Mouse (Mus musculus) gastrocnemius, postnatal 25 days (tissue): ENCODE measurements around the gene Rack1. TPM values are rescaled to one million over a fixed set of nuclear protein-coding genes. Genes with fewer than 3 reads are reported as not detected.
"Not testable (repeated sequence)": the region's sequence is repeated elsewhere in the genome, so short reads cannot be mapped to it uniquely, and the experiment has no call there.

ENCODE experiments used
- DNase-seq: peaks from one replicate; pipeline ENCODE4 v3.0.0; 2022
- total RNA-seq, 2 experiments: library from RNA; stranded (reverse); gene quantifications; 1 replicate in 1 of 2; 2 replicates in 1 of 2; pipeline ENCODE4 v1.2.3; 2021

The Rack1 gene
- total RNA-seq, 2 experiments from 2014 or later = 321 to 324 TPM

- DNase-seq = no peak
Observed at GRCm38 (mm10) chr11:48819614-48820307, 19.6 kb downstream of the Rack1 start.

DNA sequence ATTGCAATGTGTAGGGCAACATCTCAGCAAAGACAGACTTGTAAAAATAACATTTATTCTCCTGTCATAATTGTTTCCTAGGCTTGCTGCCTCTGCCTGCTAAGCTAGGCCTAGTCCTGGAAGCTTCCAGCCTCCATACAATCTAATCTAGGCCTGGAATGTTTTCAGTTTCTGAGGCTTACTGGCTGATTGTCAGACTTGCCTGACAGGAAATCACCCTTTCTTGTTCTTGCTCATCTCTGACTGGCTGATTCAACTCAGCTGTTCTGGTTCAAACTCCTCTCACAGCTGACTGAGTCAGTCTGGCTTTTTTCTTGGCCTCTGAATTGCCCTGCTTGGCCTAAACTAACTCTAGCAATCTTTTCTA, 20.2 kb downstream of the Rack1 start:
- no peak for DNase-seq

DNA sequence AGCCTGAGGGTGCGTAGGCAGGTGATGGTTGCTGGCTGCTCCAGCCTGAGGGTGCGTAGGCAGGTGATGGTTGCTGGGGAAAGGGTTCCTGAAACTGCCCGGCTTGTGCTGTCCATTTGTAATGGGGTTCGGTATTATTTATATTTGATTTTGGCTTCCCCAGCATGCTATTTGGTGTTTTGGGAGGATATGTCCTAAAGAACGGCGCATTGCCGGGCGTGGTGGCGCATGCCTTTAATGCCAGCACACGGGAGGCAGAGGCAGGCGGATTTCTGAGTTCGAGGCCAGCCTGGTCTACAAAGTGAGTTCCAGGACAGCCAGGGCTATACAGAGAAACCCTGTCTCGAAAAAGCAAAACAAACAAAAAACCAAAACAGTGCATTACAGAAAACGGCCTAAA, 21.2 kb downstream of the Rack1 start:
- not testable (repeated sequence) for DNase-seq

DNA sequence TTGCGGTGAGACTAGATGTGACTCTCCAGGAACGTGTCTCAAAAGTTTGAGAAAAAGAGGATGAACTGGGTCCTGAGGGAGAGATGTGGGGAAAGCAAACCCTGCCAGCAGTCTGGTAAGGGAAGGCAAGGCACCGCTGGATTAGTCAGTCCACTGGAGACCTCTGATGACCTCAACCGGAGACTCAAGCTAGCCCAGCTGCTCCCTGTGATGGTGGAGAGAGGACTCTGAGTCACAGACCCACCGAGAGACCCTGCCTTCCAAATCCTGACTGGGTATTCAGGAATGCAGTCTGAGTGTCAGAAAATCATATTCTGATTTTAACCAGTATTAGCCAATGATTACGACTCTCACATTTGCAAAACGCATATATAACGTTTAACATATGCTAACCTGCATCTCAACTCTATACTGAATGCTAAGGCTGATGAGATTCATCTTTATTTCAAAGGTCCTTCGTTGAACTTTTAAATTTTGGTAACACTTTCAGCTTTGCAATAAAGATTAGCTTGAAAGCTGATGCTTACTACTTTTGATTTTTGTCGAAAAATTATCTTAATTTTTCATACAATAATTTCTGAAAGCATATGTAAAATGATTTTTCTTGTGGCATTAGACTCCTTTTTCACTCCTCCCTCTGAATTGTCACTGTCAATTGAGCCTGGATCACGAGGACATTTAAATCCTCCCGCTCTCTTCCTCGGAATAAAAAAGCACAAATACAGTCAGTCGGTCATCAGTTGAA, 22.8 kb downstream of the Rack1 start:
- DNase-seq = no peak

DNA sequence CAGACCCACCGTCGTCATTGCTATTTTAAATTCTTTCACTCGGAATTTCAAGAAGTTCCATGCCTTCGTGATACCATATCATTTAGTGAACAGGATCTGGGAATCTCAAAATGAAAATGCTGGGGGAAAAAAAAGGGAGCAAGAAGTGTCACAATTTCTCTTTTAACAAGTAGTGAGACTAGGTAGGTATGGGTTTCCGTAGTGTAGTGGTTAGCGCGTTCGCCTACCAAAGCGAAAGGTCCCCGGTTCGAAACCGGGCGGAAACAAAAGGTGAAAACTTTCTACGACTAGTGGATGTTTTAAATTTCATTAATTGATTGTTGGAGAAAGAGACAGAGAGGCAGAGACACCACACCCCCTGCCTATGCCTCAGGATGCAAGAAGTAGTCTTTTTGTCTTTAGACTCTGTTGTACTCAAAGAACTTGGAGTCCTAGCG, 23.4 kb downstream of the Rack1 start:
- no peak for DNase-seq

GRCm38 (mm10) chr11:48824311-48824830, 24.2 kb downstream of the Rack1 start:
- DNase-seq = no peak

DNA sequence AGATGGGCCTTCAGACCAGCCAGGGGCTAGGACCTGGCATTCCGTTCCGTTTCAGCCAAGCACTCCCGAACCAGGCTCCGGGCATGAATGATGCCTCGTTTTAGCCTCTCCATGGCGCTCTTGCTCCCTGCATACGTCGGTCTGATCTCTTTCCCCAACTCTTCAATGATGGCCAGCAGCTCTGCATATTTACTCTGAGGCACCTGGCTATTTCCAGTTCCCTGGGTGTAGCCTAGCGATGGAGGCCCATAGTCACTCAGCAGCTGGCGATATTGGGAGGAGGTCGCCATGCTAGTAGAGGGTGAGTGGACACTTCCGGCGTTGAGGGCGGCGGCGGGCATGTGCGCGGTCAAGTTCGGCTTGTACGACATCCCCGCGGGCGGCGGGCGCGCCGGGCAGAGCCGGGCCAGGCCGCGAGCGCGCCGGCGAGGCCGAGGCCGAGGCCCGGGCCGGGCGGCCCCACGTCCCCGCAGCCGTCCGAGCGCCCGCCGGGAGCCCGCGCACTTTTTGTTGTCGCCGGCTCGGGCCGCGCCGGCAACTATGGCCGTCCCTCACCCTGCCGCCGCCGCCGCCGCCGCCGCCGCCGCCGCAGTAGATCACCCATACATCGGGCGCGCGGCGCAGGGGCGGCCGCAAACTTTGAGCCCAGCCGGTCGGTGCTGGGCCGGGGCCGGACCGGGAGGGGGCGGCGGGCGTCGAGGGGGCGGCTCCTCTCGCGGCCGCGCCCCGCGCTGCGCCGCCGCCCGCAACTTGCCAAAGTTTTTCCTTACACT, 26.0 kb downstream of the Rack1 start, which contains the start of the genes Trim7 and Gm12184:
Gene Trim7, plus strand, starts transcription at position 162 of the 773 bp plus-strand sequence.
Gene Gm12184, minus strand, starts transcription at position 677 of the 773 bp plus-strand sequence.
- DNase-seq = not testable (repeated sequence)

DNA sequence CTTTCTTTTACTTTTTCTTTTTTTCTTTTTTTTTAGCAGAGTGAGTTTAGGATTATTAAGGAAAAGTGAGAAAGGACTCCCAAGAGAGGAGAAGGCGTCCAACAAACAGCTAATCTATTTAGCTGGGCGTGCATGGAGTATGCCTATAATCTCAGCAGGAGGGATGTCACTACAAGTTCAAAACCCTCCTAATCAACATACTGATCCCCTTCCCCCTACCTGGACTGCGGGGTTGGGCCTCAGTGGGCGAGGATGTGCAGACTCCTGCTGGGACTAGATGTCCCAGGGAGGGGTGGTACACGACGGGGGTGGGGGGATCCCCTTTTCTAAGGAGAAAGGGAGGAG, 26.6 kb downstream of the Rack1 start:
- DNase-seq = no peak

DNA sequence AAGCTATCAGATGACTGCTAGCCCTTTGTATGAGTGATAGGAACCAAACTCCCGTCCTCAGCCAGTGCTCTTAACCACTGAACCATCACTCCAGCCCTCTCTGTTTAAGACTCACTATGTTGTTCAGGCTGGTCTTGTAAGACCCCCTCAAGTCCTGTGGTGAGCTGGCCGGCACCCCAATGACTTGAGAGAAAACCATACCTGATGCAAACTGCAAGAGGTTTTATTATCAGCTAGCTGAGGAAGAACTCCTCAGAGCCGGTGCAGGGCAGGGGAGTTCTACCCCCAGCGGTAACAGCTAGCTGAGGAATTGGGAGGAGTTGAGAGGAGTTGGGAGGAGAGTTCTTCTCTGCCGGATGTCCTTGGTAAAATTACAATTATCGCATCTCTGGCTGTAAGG, 27.8 kb downstream of the Rack1 start:
- DNase-seq = no peak

- DNase-seq = no peak
Observed at GRCm38 (mm10) chr11:48830279-48830678, 30.1 kb downstream of the Rack1 start.

- DNase-seq = no peak
Observed at GRCm38 (mm10) chr11:48831273-48831672, 31.1 kb downstream of the Rack1 start.

DNA sequence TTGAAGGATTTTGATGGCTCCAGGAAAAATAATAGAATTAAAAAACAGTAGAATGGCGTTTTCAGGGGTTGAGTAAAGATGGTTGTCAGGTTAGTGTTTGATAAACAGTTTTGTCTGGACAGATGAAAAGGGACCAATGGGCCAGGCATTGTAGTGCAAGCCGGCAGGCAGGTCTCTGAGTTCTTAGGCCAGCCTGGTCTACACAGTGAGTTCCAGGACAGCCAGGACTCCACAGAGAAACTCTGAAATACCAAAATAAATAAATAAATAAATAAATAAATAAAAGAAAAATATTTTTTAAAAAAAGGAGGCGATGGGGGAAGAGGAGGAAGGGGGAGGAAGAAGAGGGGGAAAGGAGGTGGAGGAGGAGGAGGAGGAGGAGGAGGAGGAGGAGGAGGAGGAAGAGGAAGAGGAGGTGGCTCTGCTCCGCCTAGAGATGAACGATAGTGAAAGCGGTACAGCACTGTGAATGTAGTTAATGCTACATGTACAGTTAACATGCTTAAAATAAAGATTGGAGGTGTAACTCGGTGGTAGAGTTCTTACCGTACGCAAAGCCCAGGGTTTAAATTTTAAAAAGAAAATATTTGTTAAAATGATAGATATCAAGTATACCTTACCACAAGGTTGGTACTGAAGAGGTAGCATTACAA, 33.1 kb downstream of the Rack1 start:
- no peak for DNase-seq

DNA sequence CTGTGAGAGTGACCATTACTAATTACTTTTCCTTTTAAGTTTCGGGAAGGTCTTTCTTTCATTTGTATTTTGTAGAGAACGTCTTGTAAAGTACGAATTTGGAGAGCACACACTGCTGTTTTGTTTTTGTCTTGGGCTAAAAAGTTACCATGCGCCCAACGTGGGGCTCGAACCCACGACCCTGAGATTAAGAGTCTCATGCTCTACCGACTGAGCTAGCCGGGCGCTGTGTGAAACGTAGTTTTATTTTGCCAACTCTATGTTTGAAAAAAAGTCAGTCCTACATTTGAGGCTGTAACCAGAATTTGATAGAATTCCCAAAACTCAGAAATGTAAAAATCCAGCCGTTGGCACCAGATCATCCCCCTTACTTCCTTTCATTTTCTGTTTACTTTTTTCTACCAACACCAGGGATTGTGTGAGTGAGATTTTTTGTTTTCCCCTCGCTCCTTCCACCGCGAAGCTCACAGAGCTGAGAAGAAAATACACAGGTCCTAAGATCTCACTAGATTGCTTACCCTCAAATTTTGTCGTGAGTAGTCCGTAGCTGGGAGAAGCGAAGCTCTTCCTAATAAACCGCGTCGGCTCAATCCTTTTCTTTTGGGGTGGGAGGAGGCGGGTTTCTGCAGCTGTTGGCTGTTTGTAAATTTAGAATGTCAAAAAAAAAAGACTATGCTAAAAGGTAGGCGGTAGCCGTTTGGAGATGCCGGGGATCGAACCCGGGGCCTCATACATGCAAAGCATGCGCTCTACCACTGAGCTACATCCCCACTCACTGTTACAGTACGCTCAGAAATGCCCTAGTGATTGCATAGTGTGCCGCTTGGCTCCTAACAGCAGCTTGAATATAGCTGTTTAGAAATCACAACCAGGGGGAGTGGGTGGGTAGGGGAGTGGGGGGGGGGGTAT, 33.9 kb downstream of the Rack1 start:
- peak; percentile 84 for DNase-seq

GRCm38 (mm10) chr11:48835923-48836322, 35.8 kb downstream of the Rack1 start:
- no peak for DNase-seq

DNA sequence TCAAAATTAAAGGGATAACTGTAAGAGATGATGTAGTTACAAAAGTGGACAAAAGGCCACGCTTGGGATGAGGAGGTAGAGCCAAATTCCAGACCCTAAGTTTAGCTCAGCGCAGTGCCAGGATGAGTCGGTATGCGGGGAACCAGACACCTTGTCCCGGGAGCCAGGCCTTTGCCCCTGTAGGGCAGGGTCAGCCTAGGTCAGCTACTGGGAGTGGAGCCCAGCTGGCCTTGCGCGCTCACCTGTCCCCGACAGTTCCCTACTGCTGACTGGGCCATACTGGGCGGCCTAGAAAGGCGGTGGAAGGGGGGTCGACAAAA, 36.8 kb downstream of the Rack1 start:
- peak; percentile 91 for DNase-seq

GRCm38 (mm10) chr11:48837310-48838180, 37.4 kb downstream of the Rack1 start:
- peak; percentile 70 for DNase-seq

DNA sequence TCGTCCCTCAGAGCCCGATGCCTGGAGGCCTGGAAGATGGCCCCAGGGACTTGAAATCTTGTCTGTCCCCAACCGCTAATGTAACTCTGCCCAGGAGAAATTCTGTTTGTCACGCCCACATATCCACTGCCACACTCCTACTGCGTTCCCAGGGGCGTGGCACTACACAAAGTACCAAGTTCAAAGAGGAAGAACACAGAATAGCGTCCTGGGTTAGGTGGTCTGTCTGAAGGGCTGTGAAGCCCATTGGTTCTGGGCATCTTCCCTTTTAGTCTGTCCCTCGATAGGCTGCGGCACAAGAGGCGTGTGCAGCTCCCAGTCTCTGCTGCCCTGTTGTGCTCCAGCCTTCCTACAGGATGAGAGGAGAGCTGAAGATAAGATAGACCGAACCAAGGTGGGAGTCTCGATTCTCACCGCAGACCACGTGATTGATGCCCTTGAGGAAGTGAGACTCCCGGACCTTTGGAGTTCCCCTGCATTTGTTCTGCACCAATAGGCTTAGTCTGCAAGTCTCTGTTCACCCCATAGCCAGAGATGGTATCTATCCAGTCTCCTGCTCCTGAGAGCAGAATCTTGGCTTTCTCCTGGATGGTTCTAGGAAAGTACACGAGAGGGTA, 38.2 kb downstream of the Rack1 start:
- no peak for DNase-seq

GRCm38 (mm10) chr11:48838879-48839680, 38.9 kb downstream of the Rack1 start:
- DNase-seq = no peak

DNA sequence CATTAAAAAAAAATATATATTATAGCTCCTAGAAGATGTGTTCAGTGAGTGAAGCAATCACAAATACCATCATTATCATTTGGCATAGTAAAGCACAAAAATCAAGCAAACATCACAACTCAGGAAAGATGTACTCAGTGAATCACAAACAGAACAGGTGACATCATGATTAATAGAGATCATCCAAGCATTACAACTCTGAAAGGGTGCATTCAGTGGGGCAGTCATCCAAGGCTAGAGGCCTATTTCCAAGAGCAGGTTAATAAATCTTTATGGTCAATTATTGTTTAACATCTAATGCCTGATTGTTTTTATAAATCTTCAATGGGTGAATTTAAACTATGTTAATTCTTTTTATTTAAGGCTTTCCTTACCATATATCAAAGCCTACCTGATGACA, 40.7 kb downstream of the Rack1 start:
- no peak for DNase-seq
